Mouse (Mus musculus): Measurements from ENCODE around the gene Cyba. TPM values are rescaled to one million over a fixed set of nuclear protein-coding genes. Genes with fewer than 3 reads are reported as not detected.

Cyba gene
- polyA plus RNA-seq, 1 experiment from 2014 or later, result 320 TPM

- Histone ChIP-seq H3K27ac (no peak overlapping the region), H3K9me3 (replicated peaks) (no peaks in the 10 kb centered on the region), H3K4me1 (peaks cover 25% of the 10 kb centered on the region), H3K27me3 (peaks cover 55% of the 10 kb centered on the region), H3K9ac (no peak overlapping the region), H3K4me3 (replicated peaks) (no peak overlapping the region), H3K36me3 (peaks cover 23% of the 10 kb centered on the region), H3K4me2 (no peak overlapping the region)
- no peak for ATAC-seq (replicated peaks; ENCODE audit: low FRiP score)
- WGBS, result 68% methylated on average over 8 of the region's 8 CpGs
Observed at GRCm38 (mm10) chr8:122462510-122462909, 29.8 kb upstream of the Cyba start.

GRCm38 (mm10) chr8:122461473-122462148 is 28.9 kb upstream of the Cyba start:
- Histone ChIP-seq H3K27ac (no peak overlapping the region; the same call in 1 of the 2 replicates), H3K27me3 (peaks cover 64% of the 10 kb centered on the region), H3K4me2 (0 out of 2 replicates have a peak overlapping the region, but pooled peaks have one; percentile 63), H3K9me3 (replicated peaks) (no peaks in the 10 kb centered on the region), H3K4me3 (replicated peaks) (no peak overlapping the region), H3K36me3 (peaks cover 14% of the 10 kb centered on the region), H3K9ac (no peak overlapping the region), H3K4me1 (peaks cover 25% of the 10 kb centered on the region)
- WGBS, result 58% methylated on average over 11 of the region's 11 CpGs
- ATAC-seq (replicated peaks; ENCODE audit: low FRiP score), result no peak

GRCm38 (mm10) chr8:122460524-122461472 is 28.1 kb upstream of the Cyba start, which contains the start of gene Snai3:
Gene Snai3 (minus strand): TSS chr8:122460733.
- ATAC-seq (replicated peaks; ENCODE audit: low FRiP score), result peak; percentile 88
- Histone ChIP-seq H3K4me2 (peak within 1 kb of the TSS; percentile 63), H3K27me3 (peaks cover 67% of the 10 kb centered on the region), H3K9ac (0 out of 2 replicates have a peak within 1 kb of the TSS, but pooled peaks have one; percentile 2), H3K27ac (no peak within 1 kb of the TSS), H3K4me3 (replicated peaks) (peak within 1 kb of the TSS; percentile 38), H3K36me3 (peaks cover 6% of the 10 kb centered on the region), H3K9me3 (replicated peaks) (no peaks in the 10 kb centered on the region), H3K4me1 (peaks cover 25% of the 10 kb centered on the region)
- WGBS, result 1% methylated on average over 56 of the region's 56 CpGs

- Histone ChIP-seq H3K27me3 (peaks cover 67% of the 10 kb centered on the region), H3K4me2 (peak overlapping the region; percentile 63), H3K4me3 (replicated peaks) (peak overlapping the region; percentile 38), H3K36me3 (no peaks in the 10 kb centered on the region), H3K4me1 (peaks cover 25% of the 10 kb centered on the region), H3K9ac (0 out of 2 replicates have a peak overlapping the region, but pooled peaks have one; percentile 2), H3K9me3 (replicated peaks) (no peaks in the 10 kb centered on the region), H3K27ac (no peak overlapping the region)
- no peak for ATAC-seq (replicated peaks; ENCODE audit: low FRiP score)
- 26% methylated on average over 7 of the region's 7 CpGs for WGBS
Observed at GRCm38 (mm10) chr8:122459990-122460389, 27.3 kb upstream of the Cyba start.

GRCm38 (mm10) chr8:122459218-122459900 is 26.6 kb upstream of the Cyba start:
- Histone ChIP-seq H3K4me3 (replicated peaks) (no peak overlapping the region), H3K4me2 (no peak overlapping the region; the same call in 1 of the 2 replicates), H3K36me3 (no peaks in the 10 kb centered on the region), H3K9me3 (replicated peaks) (no peaks in the 10 kb centered on the region), H3K4me1 (peaks cover 25% of the 10 kb centered on the region), H3K27ac (no peak overlapping the region), H3K27me3 (peaks cover 67% of the 10 kb centered on the region), H3K9ac (no peak overlapping the region)
- 59% methylated on average over 6 of the region's 6 CpGs for WGBS
- no peak for ATAC-seq (replicated peaks; ENCODE audit: low FRiP score)

GRCm38 (mm10) chr8:122457171-122457570 is 24.4 kb upstream of the Cyba start:
- ATAC-seq (replicated peaks; ENCODE audit: low FRiP score), result no peak
- Histone ChIP-seq H3K27me3 (peaks cover 56% of the 10 kb centered on the region), H3K36me3 (no peaks in the 10 kb centered on the region)

GRCm38 (mm10) chr8:122454409-122454808 is 21.7 kb upstream of the Cyba start:
- ATAC-seq (replicated peaks; ENCODE audit: low FRiP score), result no peak
- no peaks in the 10 kb centered on the region for H3K36me3 ChIP-seq
- H3K27me3 ChIP-seq, result peaks cover 29% of the 10 kb centered on the region
- no peak overlapping the region for H3K4me2 ChIP-seq
- WGBS, result 87% methylated on average over 6 of the region's 6 CpGs
- no peak overlapping the region for H3K4me3 ChIP-seq (replicated peaks)
- H3K9me3 ChIP-seq (replicated peaks), result no peaks in the 10 kb centered on the region
- no peaks in the 10 kb centered on the region for H3K4me1 ChIP-seq
- H3K9ac ChIP-seq, result no peak overlapping the region
- H3K27ac ChIP-seq, result no peak overlapping the region

More at GRCm38 (mm10) chr8:122457171-122457570, 24.4 kb upstream of the Cyba start:
- 80% methylated on average over 11 of the region's 11 CpGs for WGBS
- H3K9me3 ChIP-seq (replicated peaks), result no peaks in the 10 kb centered on the region
- no peak overlapping the region for H3K4me3 ChIP-seq (replicated peaks)
- no peak overlapping the region for H3K9ac ChIP-seq
- peaks cover 21% of the 10 kb centered on the region for H3K4me1 ChIP-seq
- H3K27ac ChIP-seq, result no peak overlapping the region
- H3K4me2 ChIP-seq, result no peak overlapping the region

- 90% methylated on average over 10 of the region's 10 CpGs for WGBS
- Histone ChIP-seq H3K9ac (no peak overlapping the region), H3K9me3 (replicated peaks) (no peaks in the 10 kb centered on the region), H3K4me3 (replicated peaks) (no peak overlapping the region), H3K36me3 (no peaks in the 10 kb centered on the region), H3K4me1 (no peaks in the 10 kb centered on the region), H3K27me3 (peaks cover 8% of the 10 kb centered on the region), H3K4me2 (no peak overlapping the region), H3K27ac (no peak overlapping the region)
- no peak for ATAC-seq (replicated peaks; ENCODE audit: low FRiP score)
Observed at GRCm38 (mm10) chr8:122452154-122452553, 19.4 kb upstream of the Cyba start.

- H3K27ac ChIP-seq, result no peak overlapping the region
- no peak for ATAC-seq (replicated peaks; ENCODE audit: low FRiP score)
Observed at GRCm38 (mm10) chr8:122451161-122451703, 18.5 kb upstream of the Cyba start.

GRCm38 (mm10) chr8:122445203-122445602 is 12.5 kb upstream of the Cyba start:
- no peaks in the 10 kb centered on the region for H3K27me3 ChIP-seq
- no peak overlapping the region for H3K9ac ChIP-seq
- no peaks in the 10 kb centered on the region for H3K36me3 ChIP-seq
- H3K4me3 ChIP-seq (replicated peaks), result no peak overlapping the region
- H3K4me1 ChIP-seq, result peaks cover 31% of the 10 kb centered on the region
- no peaks in the 10 kb centered on the region for H3K9me3 ChIP-seq (replicated peaks)
- peak overlapping the region; percentile 7; the same call in 1 of the 2 replicates for H3K4me2 ChIP-seq
- no peak for ATAC-seq (replicated peaks; ENCODE audit: low FRiP score)
- H3K27ac ChIP-seq, result peak overlapping the region; percentile 99
- WGBS, result 60% methylated on average over 3 of the region's 3 CpGs

More at GRCm38 (mm10) chr8:122451161-122451703, 18.5 kb upstream of the Cyba start:
- no peaks in the 10 kb centered on the region for H3K27me3 ChIP-seq
- 66% methylated on average over 7 of the region's 7 CpGs for WGBS
- H3K36me3 ChIP-seq, result no peaks in the 10 kb centered on the region
- no peaks in the 10 kb centered on the region for H3K9me3 ChIP-seq (replicated peaks)
- no peak overlapping the region for H3K4me3 ChIP-seq (replicated peaks)
- no peaks in the 10 kb centered on the region for H3K4me1 ChIP-seq
- no peak overlapping the region for H3K4me2 ChIP-seq
- no peak overlapping the region for H3K9ac ChIP-seq

GRCm38 (mm10) chr8:122444058-122444748 is 11.5 kb upstream of the Cyba start:
- Histone ChIP-seq H3K27ac (peak overlapping the region; percentile 99), H3K36me3 (peaks cover 6% of the 10 kb centered on the region), H3K9me3 (replicated peaks) (no peaks in the 10 kb centered on the region), H3K4me1 (peaks cover 31% of the 10 kb centered on the region), H3K9ac (peak overlapping the region; percentile 73), H3K4me3 (replicated peaks) (peak overlapping the region; percentile 63), H3K27me3 (no peaks in the 10 kb centered on the region), H3K4me2 (peak overlapping the region; percentile 91)
- peak; percentile 16; the same call in 1 of the 2 replicates for ATAC-seq (replicated peaks; ENCODE audit: low FRiP score)
- 12% methylated on average over 19 of the region's 19 CpGs for WGBS
